Mouse (Mus musculus) adipocyte (in vitro differentiated cells): ENCODE data around the gene Ajap1.

Experiments
- DNase-seq: peaks from one replicate; pipeline ENCODE4 v3.0.0-alpha.2; 2016; ENCODE audit warnings: low spot score

Gene Ajap1

GRCm38 (mm10) chr4:153451516-153451915, 31.1 kb downstream of the Ajap1 start:
- no peak for DNase-seq

DNA sequence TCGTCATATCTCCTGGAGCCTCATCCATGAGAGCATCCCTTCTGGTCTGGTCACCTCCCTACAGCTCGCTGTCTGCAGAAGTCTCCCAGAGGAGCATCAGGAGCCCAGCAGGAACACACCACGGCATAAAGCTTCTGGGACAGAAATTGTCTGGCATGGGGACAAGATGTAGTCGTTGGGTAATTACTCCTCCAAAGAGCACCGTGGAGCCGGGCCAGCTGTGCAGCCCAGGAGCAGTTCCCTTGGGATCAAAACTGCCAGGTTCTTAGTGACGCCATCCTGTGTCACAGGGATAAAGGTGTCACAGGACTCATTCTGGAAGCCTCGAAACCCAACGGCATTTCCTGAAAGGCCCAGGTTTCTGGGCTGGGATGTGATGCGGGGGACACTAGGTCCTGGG, 40.1 kb downstream of the Ajap1 start:
- DNase-seq = no peak

GRCm38 (mm10) chr4:153439868-153440267, 42.7 kb downstream of the Ajap1 start:
- no peak for DNase-seq

GRCm38 (mm10) chr4:153439031-153439430, 43.6 kb downstream of the Ajap1 start:
- DNase-seq = no peak

- DNase-seq = no peak
Observed at GRCm38 (mm10) chr4:153437196-153437595, 45.4 kb downstream of the Ajap1 start.

GRCm38 (mm10) chr4:153435917-153436316, 46.7 kb downstream of the Ajap1 start:
- DNase-seq = no peak

DNA sequence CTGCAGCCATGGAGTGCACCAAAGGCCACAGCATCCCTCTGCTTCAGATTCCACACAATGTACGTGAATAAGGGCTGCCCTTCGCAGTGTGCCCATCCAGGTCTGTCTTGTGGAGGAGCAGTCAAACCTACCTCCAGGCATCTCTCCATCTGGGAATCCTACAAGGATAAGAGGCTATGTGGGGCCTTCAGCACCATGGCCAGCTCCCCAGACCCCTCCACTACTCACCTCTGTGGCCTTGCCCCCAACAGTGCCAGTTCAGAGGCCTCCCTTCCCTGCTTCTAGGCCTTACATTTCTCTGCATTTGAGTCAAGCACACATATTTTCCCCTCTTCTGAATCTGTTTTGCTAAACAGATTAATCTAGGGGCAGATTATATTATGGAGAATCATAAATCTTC, 52.6 kb downstream of the Ajap1 start:
- no peak for DNase-seq

DNA sequence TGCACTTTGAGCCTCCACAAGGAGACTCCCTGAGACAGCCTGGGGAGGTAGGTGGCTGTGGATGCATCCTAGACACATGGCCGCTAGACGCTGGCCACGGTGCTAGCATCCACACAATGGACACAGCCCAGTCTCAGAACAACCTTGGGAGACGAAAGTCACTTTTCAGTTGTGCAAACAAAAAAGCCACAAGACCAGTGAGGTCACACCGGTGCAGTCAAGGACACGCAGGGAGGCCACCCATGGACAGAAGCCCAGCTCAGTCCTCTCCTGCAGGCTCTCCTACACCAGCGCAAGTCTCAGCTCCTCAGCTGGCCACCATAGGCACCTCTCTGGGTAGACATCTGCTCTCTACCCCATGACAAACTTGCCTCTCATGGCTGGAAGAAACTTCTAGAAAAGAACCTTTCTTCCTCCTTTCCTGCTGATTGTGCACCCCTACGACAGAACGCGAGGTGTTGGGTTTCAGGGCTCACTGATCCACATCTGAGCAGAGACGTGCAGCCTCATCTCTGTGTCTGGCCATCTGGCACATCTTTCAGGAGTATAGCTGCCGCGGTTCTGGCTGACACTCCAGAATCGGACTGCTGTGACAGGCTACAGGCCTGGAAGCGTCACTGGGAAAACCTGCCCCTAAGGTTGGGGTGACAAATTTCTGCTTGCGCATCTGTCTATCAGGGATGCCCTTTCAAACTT, 56.5 kb downstream of the Ajap1 start:
- DNase-seq = no peak

- DNase-seq = no peak
Observed at GRCm38 (mm10) chr4:153424324-153424723, 58.3 kb downstream of the Ajap1 start.

GRCm38 (mm10) chr4:153417926-153418325, 64.7 kb downstream of the Ajap1 start:
- DNase-seq = no peak

DNA sequence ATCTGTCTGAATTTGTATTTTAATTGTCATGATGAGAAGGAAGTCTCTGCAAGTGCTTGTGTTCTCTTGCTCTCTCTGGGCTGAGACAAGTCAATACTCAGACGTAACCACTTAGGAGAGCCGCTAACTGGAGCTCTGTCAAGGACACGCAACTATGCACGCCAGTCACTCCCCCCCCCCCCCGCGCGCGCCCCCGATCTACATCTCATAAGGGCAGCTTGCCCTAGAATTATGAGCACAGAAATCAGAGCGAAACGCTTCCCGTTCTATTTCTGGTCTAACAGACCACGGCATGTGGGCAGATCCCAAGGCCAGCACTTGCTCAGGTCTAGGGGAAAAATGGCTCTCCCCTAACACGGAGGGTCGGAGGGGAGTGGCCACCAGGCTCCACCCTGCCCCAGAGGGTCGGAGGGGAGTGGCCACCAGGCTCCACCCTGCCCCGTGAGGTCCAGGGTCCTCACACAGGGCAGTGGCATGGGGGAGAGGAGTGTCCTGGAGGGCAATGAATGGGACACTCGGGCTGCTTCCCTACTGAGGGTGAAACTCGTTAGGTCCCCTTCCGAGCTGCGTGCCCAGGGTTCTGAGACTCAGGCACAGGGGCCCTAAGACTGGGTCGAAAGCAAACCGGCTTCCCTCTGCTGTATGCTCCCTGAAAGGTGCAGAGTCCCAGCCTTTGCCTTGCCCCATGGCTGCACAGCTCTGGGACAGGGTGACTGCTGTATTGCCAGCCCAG, 65.3 kb downstream of the Ajap1 start:
- no peak for DNase-seq

- no peak for DNase-seq
Observed at GRCm38 (mm10) chr4:153416111-153416510, 66.5 kb downstream of the Ajap1 start.

GRCm38 (mm10) chr4:153398421-153398820, 84.2 kb downstream of the Ajap1 start:
- no peak for DNase-seq

- no peak for DNase-seq
Observed at GRCm38 (mm10) chr4:153387478-153387877, 95.1 kb downstream of the Ajap1 start.

GRCm38 (mm10) chr4:153381433-153381832, 101.2 kb downstream of the Ajap1 start:
- DNase-seq = no peak

DNA sequence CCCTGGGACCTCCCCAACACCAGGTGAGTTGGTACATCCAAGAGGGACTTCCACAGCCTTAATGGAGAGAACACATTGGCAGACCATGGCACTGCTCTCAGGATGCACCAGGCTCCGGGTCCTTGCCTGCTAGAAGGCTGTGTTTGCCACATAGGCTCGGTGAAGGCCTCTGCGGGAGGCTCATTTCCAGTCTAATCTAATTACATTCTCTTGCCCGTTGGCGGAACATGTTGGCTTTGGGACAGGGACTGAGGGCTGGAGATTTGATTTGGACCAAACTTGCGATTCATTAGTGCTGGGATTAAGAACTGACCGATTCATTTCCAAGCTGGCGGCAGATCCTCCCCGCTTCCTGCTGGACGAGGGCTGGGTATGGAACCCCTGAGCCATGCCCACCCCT, 101.7 kb downstream of the Ajap1 start:
- no peak for DNase-seq

DNA sequence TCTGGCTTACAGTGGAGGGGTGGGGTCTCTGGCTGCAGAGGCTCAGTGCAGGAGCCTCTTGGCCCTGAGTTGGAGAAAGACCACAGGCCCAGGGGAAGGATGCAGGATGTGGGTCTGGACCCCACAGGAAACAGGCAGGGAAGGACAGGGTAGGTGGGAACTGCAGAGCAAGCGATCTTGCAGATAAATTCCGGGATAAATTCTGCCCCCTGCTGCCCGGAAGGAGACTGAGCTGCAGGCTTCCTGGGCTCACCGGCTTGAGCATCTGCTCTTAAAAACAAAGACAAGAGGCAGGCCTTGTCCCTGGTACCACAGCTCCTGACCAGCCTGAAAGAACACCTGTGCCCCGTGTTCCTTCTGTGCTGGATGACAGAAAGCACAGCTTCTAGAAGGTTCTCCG, 104.6 kb downstream of the Ajap1 start:
- DNase-seq = no peak

GRCm38 (mm10) chr4:153374233-153374632, 108.4 kb downstream of the Ajap1 start:
- DNase-seq = no peak

DNA sequence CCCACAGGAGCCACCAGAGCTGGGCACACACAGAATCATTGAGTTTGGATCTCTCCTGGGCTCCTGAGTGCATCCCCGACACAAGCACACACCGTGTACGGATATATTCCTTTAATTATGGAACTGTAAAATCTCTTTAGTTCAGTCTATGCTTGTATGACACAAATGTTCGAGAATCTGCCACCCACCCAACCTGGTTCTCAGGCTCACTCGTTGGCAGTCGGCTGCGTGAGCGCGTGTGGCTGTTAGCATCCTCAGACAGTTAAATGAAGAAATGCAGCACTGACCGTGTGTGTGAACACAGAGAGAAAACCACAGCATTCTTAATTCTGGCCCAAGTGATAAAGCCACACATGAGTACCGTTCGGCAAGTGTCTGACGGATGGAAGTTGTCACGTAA, 109.5 kb downstream of the Ajap1 start:
- no peak for DNase-seq

DNA sequence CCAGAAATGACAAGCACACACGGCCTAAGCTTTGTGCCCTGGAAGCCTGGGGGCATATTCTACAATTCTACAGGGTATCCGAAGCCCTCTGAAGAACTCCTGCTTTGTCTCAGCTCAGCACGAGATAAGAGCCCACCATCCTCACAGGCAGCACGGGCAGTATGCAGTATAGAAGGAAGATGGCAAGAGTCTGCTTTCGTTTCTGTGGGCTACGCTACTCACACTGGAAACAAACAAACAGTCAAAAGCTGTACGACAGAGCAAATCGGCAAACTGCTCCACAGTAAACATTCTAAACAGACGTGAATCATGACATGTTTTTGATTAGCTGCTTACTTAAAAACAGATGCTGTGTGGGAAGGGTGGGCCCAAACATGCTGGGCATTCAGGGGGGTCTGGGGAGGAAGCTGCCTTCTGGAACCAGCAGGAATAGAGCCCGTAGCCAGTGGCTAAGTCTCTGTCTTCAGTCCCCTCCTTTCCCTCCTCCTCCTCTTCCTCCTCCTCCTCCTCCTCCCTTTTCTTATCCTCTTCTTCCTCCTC, 113.9 kb downstream of the Ajap1 start:
- no peak for DNase-seq

DNA sequence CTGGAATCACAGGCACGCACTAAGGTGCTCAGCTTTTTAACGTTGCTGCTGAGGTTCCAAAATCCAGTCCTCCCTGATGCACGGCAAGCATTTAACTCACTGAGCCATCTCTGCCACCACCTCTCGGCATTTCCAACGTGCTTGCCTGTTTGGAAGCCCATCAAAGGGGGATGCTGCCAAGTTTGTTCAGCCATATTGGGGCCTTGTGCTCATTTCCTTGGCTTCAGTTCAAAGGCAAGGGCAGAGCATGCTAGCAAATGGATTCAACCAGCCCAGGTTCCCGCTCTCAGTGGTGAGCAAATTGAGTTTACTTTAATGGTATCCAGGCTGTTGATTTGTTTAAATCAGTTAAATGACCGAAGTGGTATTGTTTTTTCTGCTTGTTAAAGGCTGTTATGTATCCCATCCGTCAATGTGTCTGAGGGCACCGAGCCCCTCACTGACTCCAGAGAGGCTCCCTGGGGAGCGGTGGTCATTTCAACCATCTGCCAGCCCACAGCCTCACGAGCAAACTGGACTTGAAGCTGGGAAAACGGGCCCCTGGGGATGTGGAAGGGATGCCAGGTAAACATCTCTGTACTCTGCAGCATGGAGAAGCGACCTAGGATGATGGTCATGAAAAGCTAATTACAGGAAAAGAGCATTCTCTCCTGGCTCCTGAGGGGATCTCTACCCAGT, 121.6 kb downstream of the Ajap1 start:
- DNase-seq = no peak

DNA sequence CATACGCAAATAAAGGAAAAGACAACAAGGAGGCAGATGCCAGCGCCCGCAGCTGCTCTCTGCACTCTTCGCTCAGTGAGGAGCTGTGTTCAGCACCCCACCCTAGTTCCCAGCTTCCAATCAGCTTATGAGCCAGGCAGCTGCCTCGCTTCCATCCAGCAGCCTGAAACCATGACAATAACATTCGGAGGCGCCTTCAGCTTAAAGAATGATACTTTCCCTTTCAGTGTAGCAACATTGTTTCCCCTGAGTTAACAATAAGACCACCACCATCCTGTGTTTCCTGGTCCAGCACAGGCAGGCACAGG, 124.4 kb downstream of the Ajap1 start:
- DNase-seq = no peak
